Mouse (Mus musculus): ENCODE measurements at regions not wholly inside any gene's neighbourhood (a gene's known extent, or its start where the extent isn't known, plus 50 kb on each side); places are given as distances from the start of the nearest gene placed in this dataset.
A peak's percentile ranks its signal among the peaks of the same experiment; 100 is the strongest.

GRCm38 (mm10) chr4:125350056-125350455, 140.4 kb upstream of the Grik3 start:
- DNase-seq, result no peak

GRCm38 (mm10) chr4:125339056-125339455, 151.4 kb upstream of the Grik3 start:
- no peak for DNase-seq

GRCm38 (mm10) chr4:125328806-125329205, 161.7 kb upstream of the Grik3 start:
- DNase-seq, result no peak

- no peak for DNase-seq
These were observed 166.0 kb upstream of the Grik3 start for GRCm38 (mm10) chr4:125324495-125324894.

GRCm38 (mm10) chr4:125319343-125319742, 171.2 kb upstream of the Grik3 start:
- no peak for DNase-seq

- no peak for DNase-seq
These were observed 172.2 kb upstream of the Grik3 start for GRCm38 (mm10) chr4:125318293-125318692.

GRCm38 (mm10) chr4:125316876-125317275, 173.6 kb upstream of the Grik3 start:
- no peak for DNase-seq

- DNase-seq, result peak; percentile 13
These were observed 174.7 kb upstream of the Grik3 start for GRCm38 (mm10) chr4:125315818-125316217.

GRCm38 (mm10) chr4:125313892-125314291, 176.6 kb upstream of the Grik3 start:
- no peak for DNase-seq

- no peak for DNase-seq
These were observed 177.2 kb upstream of the Grik3 start for GRCm38 (mm10) chr4:125313252-125313651.

GRCm38 (mm10) chr4:125308171-125308570, 180.5 kb upstream of the Zc3h12a start:
- no peak for DNase-seq

GRCm38 (mm10) chr4:125305766-125306165, 178.1 kb upstream of the Zc3h12a start:
- DNase-seq, result no peak

GRCm38 (mm10) chr4:125302660-125303059, 175.0 kb upstream of the Zc3h12a start:
- DNase-seq, result no peak

- DNase-seq, result no peak
These were observed 173.1 kb upstream of the Zc3h12a start for GRCm38 (mm10) chr4:125300503-125301457.

- no peak for DNase-seq
These were observed 163.1 kb upstream of the Zc3h12a start for GRCm38 (mm10) chr4:125290761-125291160.

GRCm38 (mm10) chr4:125289709-125290108, 162.1 kb upstream of the Zc3h12a start:
- no peak for DNase-seq

GRCm38 (mm10) chr4:125289031-125289449, 161.4 kb upstream of the Zc3h12a start:
- peak; percentile 8 for DNase-seq

GRCm38 (mm10) chr4:125282974-125283319, 155.3 kb upstream of the Zc3h12a start:
- no peak for DNase-seq

- peak; percentile 49 for DNase-seq
These were observed 154.7 kb upstream of the Zc3h12a start for GRCm38 (mm10) chr4:125282154-125282973.

- no peak for DNase-seq
These were observed 151.5 kb upstream of the Zc3h12a start for GRCm38 (mm10) chr4:125279165-125279564.

GRCm38 (mm10) chr4:125276861-125277260, 149.2 kb upstream of the Zc3h12a start:
- DNase-seq, result no peak

- DNase-seq, result no peak
These were observed 147.6 kb upstream of the Zc3h12a start for GRCm38 (mm10) chr4:125275259-125275658.

GRCm38 (mm10) chr4:125270951-125271350, 143.3 kb upstream of the Zc3h12a start:
- no peak for DNase-seq

GRCm38 (mm10) chr4:125266212-125266611, 138.6 kb upstream of the Zc3h12a start:
- no peak for DNase-seq
